Mouse (Mus musculus): ENCODE data around the gene Ptpdc1. TPM values are rescaled to one million over a fixed set of nuclear protein-coding genes. Genes with fewer than 3 reads are reported as not detected.

The Ptpdc1 gene
- polyA plus RNA-seq, 1 experiment from 2014 or later = 9.9 TPM

MicroRNAs within 50 kb of the gene (microRNA counts, 519-probe panel; counts per million panel counts)
- 6,167 counts per million, percentile 98 among the panel's probes with 10 or more counts for microRNA mmu-let-7a
- microRNA mmu-let-7d = 6,132 counts per million, percentile 97 among the panel's probes with 10 or more counts
- 5,589 counts per million, percentile 93 among the panel's probes with 10 or more counts for microRNA mmu-let-7f

Small RNA genes within 50 kb of the gene (microRNA-seq; reads per million reads assigned to microRNA genes)
- gene Gm24111 = not detected
- 131 reads per million, percentile 61 among the genes with 10 or more reads in this experiment for gene Mirlet7a-1
- gene Mirlet7d = 9,851 reads per million, percentile 95 among the genes with 10 or more reads in this experiment
- gene Mirlet7f-1 = not detected

Other genes starting within 250 kb of the Ptpdc1 start
- 6.2 and 6.6 TPM in 2 replicates for gene Zfp169, start 112.2 kb downstream of the Ptpdc1 start, polyA plus RNA-seq (2014; fragmentation: Nextera tagmentation; extraction: Ambion mirVana)
- 0.79 and 1.1 TPM in 2 replicates for gene A830005F24Rik, start 112.1 kb downstream of the Ptpdc1 start, polyA plus RNA-seq (2014; fragmentation: Nextera tagmentation; extraction: Ambion mirVana)
- 0.26 and 0.30 TPM in 2 replicates for gene Barx1, start 37.3 kb upstream of the Ptpdc1 start, polyA plus RNA-seq (2014; fragmentation: Nextera tagmentation; extraction: Ambion mirVana)
- gene Phf2, start 245.5 kb upstream of the Ptpdc1 start, polyA plus RNA-seq (2014; fragmentation: Nextera tagmentation; extraction: Ambion mirVana) = 9.9 TPM in 2 replicates

Measured in intestine, embryonic 14.5 days (tissue).